Mouse (Mus musculus): ENCODE results near the gene Thnsl2. TPM values are rescaled to one million over a fixed set of nuclear protein-coding genes. Genes with fewer than 3 reads are reported as not detected.

Thnsl2 gene
- polyA plus RNA-seq, 1 experiment from 2014 or later: 5.5 TPM

GRCm38 (mm10) chr6:71082084-71082483 lies 62.2 kb downstream of the Thnsl2 start:
- Histone ChIP-seq H3K4me1 (replicated peaks; ENCODE audit: control insufficient read depth, insufficient read depth, low read length) (no peaks in the 10 kb centered on the region), H3K27me3 (ENCODE audit: control insufficient read depth, insufficient read depth, low read length) (no peaks in the 10 kb centered on the region), H3K4me2 (replicated peaks) (no peak overlapping the region), H3K9ac (no peak overlapping the region), H3K36me3 (replicated peaks; ENCODE audit: control insufficient read depth, insufficient read depth) (no peaks in the 10 kb centered on the region), H3K9me3 (ENCODE audit: control insufficient read depth, low read length) (no peaks in the 10 kb centered on the region), H3K4me3 (replicated peaks; ENCODE audit: low read length) (no peak overlapping the region), H3K27ac (no peak overlapping the region)
- DNase-seq (ENCODE audit: low spot score): no peak
- 80% methylated on average over 11 of the region's 11 CpGs for WGBS
- ATAC-seq (ENCODE audit: low FRiP score): no peak

- H3K27me3 ChIP-seq (ENCODE audit: control insufficient read depth, insufficient read depth, low read length): no peaks in the 10 kb centered on the region
- H3K4me3 ChIP-seq (replicated peaks; ENCODE audit: low read length): no peak overlapping the region
- no peak overlapping the region for H3K27ac ChIP-seq
- no peak overlapping the region for H3K4me2 ChIP-seq (replicated peaks)
- ATAC-seq (ENCODE audit: low FRiP score) (no peak), DNase-seq (ENCODE audit: low spot score) (no peak)
- 66% methylated on average over 6 of the region's 6 CpGs for WGBS
- no peak overlapping the region for H3K9ac ChIP-seq
- no peaks in the 10 kb centered on the region for H3K9me3 ChIP-seq (ENCODE audit: control insufficient read depth, low read length)
- H3K36me3 ChIP-seq (replicated peaks; ENCODE audit: control insufficient read depth, insufficient read depth): no peaks in the 10 kb centered on the region
- no peaks in the 10 kb centered on the region for H3K4me1 ChIP-seq (replicated peaks; ENCODE audit: control insufficient read depth, insufficient read depth, low read length)
These were observed 63.0 kb downstream of the Thnsl2 start for GRCm38 (mm10) chr6:71081230-71081629.

Other genes with a start within 250 kb of the Thnsl2 start
- gene Tex37, start 225.5 kb downstream of the Thnsl2 start, polyA plus RNA-seq (2014; fragmentation: Nextera tagmentation; extraction: Ambion mirVana): not detected in 2 replicates
- gene Foxi3, start 187.9 kb downstream of the Thnsl2 start, polyA plus RNA-seq (2014; fragmentation: Nextera tagmentation; extraction: Ambion mirVana): not detected in 2 replicates
- gene Fabp1, start 55.4 kb upstream of the Thnsl2 start, polyA plus RNA-seq (2014; fragmentation: Nextera tagmentation; extraction: Ambion mirVana): not detected in 2 replicates
- 20.5 and 21.5 TPM in 2 replicates for gene Krcc1, start 127.2 kb upstream of the Thnsl2 start, polyA plus RNA-seq (2014; fragmentation: Nextera tagmentation; extraction: Ambion mirVana)
- 0.24 and 0.56 TPM in 2 replicates for gene Smyd1, start 177.8 kb upstream of the Thnsl2 start, polyA plus RNA-seq (2014; fragmentation: Nextera tagmentation; extraction: Ambion mirVana)
- not detected in 2 replicates for gene Cd8b1, start 178.3 kb upstream of the Thnsl2 start, polyA plus RNA-seq (2014; fragmentation: Nextera tagmentation; extraction: Ambion mirVana)
- gene Cd8a, start 229.0 kb upstream of the Thnsl2 start, polyA plus RNA-seq (2014; fragmentation: Nextera tagmentation; extraction: Ambion mirVana): not detected in 2 replicates